Mouse (Mus musculus) gastrocnemius, adult 2 months (tissue): Measurements from ENCODE around the gene Samm50. TPM values are rescaled to one million over a fixed set of nuclear protein-coding genes. Genes with fewer than 3 reads are reported as not detected.
A peak's percentile ranks its signal among the peaks of the same experiment; 100 is the strongest.
"Not testable (repeated sequence)": the region's sequence is repeated elsewhere in the genome, so short reads cannot be mapped to it uniquely, and the experiment has no call there.

Source experiments
- DNase-seq: peaks from one replicate; pipeline ENCODE4 v3.0.0; 2022
- H3K27ac ChIP-seq: fragments of 200-600 bp; 2 replicates; pipeline ENCODE4 v1.8.1; 2022; ENCODE audit warnings: mild to moderate bottlenecking
- H3K4me3 ChIP-seq: fragments of 200-600 bp; 2 replicates; pipeline ENCODE4 v1.8.1; 2022; ENCODE audit warnings: mild to moderate bottlenecking, moderate library complexity
- CTCF ChIP-seq: fragments of 200-600 bp; IDR thresholded peaks from 2 replicates; pipeline ENCODE4 v1.8.1; 2022; ENCODE audit warnings: antibody characterized with exemption, mild to moderate bottlenecking, moderate library complexity
- intact Hi-C: fragments of 180-260 bp; cut with DNase I; formaldehyde crosslinking; loops from one replicate; pipeline ENCODE4 v1.15.1; 2025
- long read RNA-seq, 2 experiments: library from polyadenylated mRNA; stranded (forward); transcript quantifications; one replicate each; pipeline ENCODE4 v2.0.0; 2021
- total RNA-seq, 2 experiments: library from RNA; stranded (reverse); gene quantifications; 2 replicates each; pipeline ENCODE4 v1.2.3; 2021

Gene Samm50
- total RNA-seq = 100 to 1,000 TPM; 154 to 224 TPM
- long read RNA-seq, experiment 1, full-length matches to known transcripts = 50 of 92 reads
- long read RNA-seq, experiment 1, partial matches to known transcripts = 41 of 92 reads
- long read RNA-seq, experiment 1, other reads (novel, unspliced or antisense) = 1 of 92 reads
- long read RNA-seq, experiment 2, full-length matches to known transcripts = 63 of 115 reads
- long read RNA-seq, experiment 2, partial matches to known transcripts = 51 of 115 reads
- long read RNA-seq, experiment 2, other reads (novel, unspliced or antisense) = 1 of 115 reads

GRCm38 (mm10) chr15:84192058-84192791 is at the start of gene Samm50:
TSS of gene Samm50 (plus strand) at chr15:84192241.
- Histone ChIP-seq H3K4me3 (peak within 1 kb of the TSS; percentile 99), H3K27ac (peak within 1 kb of the TSS; percentile 97)
- TF ChIP-seq CTCF = no peak; the same call in 1 of the 2 replicates
- intact Hi-C loops = loop anchor here (10.0 kb wide), 1 partner anchor 793 kb away; the partner anchor contains the start of gene 5031439G07Rik
- peak; percentile 94 for DNase-seq

DNA sequence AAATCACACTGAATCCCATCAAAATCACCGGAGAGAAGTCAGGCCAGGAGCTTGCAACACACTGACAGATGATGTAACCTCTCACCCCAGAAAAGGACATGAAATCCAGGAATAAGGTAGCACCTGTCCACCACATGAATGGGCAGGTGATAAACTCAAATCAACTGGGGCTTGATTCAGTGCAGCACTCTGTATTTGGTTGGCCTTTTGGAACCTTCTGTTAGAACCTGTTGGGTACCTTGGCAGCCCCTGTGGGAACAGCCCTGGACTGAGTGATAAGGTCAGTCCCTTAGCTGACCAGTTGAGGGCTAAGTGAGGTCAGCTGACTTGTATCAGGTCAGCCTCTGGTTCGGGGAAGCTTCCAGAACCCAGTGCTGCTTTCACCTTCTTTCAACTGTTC is 35.9 kb upstream of the Samm50 start:
- TF ChIP-seq CTCF = no peak
- intact Hi-C loops = no loop called here
- Histone ChIP-seq H3K27ac (no peak overlapping the region), H3K4me3 (no peak overlapping the region)
- no peak for DNase-seq

DNA sequence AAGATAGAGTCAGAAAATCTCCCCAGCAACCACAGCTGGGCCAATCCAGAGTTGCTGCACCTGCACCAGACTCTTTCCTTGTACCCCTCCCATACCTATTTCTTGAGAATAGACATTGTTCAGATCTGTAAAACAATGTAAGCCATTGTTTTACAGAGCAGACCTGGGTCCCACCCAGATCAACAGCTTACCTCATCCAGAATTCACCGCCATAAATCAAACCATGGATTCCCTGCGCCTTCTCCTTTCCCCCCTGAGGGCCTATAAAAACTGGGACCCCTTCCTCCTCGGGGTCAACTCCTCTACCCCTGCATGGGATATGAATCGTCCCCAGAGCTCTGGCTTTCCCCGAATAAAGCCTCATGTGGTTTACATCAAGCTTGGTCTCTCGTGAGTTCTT is 34.5 kb upstream of the Samm50 start:
- H3K27ac ChIP-seq, intact Hi-C loops, DNase-seq, H3K4me3 ChIP-seq: not testable (repeated sequence)

- intact Hi-C loops = no loop called here
- H3K4me3 ChIP-seq = no peak overlapping the region
- DNase-seq = no peak
- no peak for TF ChIP-seq CTCF
- no peak overlapping the region for H3K27ac ChIP-seq
Observed at GRCm38 (mm10) chr15:84161871-84162270, 30.2 kb upstream of the Samm50 start.

DNA sequence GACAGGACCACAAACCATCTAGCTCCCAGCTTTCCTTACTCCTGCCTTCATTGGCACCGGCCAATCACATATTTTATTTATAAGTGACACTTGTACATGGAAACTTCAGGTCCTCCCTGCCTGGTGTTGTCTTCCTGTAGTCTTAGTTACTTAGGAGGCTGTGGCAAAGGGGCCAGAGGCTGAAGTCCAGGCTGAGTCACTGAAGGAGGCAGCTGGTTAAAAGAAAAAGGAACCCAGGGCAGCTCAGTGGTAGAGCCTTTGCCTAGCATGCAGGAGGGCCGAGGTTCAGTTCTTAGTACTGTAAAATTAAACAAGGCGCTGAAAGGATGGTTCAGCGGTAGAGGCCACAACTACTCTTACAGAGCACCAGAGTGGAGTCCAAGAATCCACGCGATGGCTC is 25.2 kb upstream of the Samm50 start:
- intact Hi-C loops = loop anchor here (1.0 to 2.0 kb wide), 2 partner anchors 47 to 94 kb away; no protein-coding TSS in a partner anchor
- TF ChIP-seq CTCF = no peak
- no peak for DNase-seq

GRCm38 (mm10) chr15:84167600-84167999 is 24.4 kb upstream of the Samm50 start, which contains the start of gene Pnpla3:
TSS of gene Pnpla3 (plus strand) at chr15:84167837.
- DNase-seq = peak; percentile 98
- Histone ChIP-seq H3K27ac (peak within 1 kb of the TSS; percentile 89), H3K4me3 (peak within 1 kb of the TSS; percentile 79)
- intact Hi-C loops = loop anchor here (1.0 to 2.0 kb wide), 2 partner anchors 47 to 95 kb away; no protein-coding TSS in a partner anchor
- TF ChIP-seq CTCF = peak; percentile 64

More for the DNA sequence above, 25.2 kb upstream of the Samm50 start:
- Histone ChIP-seq H3K4me3 (no peak overlapping the region), H3K27ac (no peak overlapping the region)

GRCm38 (mm10) chr15:84168170-84169161 is 23.6 kb upstream of the Samm50 start:
- peak overlapping the region; percentile 79 for H3K4me3 ChIP-seq
- H3K27ac ChIP-seq = peak overlapping the region; percentile 89
- peak; percentile 71 for DNase-seq
- no peak for TF ChIP-seq CTCF
- intact Hi-C loops = loop anchor here (2.0 kb wide), 1 partner anchor 36 kb away; no protein-coding TSS in a partner anchor

DNA sequence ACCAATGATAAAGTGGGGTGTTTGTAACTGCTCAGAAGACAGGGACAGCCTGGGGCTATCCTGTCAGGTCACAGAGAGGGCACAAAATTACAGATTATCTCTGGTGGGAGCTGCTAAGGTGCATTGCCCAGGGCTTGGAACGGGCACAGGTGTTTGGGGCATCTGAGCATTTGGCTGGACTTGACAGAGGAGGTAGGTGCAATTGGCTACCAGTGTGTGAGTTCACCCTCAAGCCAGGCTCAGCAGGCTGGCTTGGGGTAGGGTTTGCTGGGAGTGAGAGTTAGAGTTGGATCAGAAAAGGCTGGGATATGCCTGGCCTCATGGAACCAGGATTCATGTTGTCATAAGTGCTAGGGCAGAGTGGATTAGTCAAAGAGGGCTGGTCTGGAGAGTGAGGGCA is 22.5 kb upstream of the Samm50 start:
- no peak for TF ChIP-seq CTCF
- H3K4me3 ChIP-seq = peak overlapping the region; percentile 79
- peak overlapping the region; percentile 89; the same call in 1 of the 2 replicates for H3K27ac ChIP-seq
- peak; percentile 7 for DNase-seq
- intact Hi-C loops = loop anchor here (2.0 kb wide), 1 partner anchor 37 kb away; no protein-coding TSS in a partner anchor

DNA sequence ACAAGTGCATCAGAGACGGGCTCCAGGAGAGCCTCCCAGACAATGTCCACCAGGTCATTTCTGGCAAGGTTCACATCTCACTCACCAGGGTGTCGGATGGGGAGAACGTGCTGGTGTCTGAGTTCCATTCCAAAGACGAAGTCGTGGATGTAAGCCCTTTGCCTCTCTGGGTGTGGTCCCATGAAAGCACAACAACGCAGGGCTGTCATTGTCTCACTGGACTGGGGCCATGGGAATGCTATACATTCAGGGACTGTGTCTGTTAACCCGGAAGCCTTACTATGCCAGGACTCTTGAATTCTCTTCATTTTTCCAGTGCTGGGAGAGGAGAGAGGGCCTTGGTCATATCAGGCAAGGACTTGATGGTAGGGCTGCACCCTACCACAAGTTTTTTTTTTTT is 20.9 kb upstream of the Samm50 start:
- H3K27ac ChIP-seq = no peak overlapping the region
- intact Hi-C loops = no loop called here
- no peak for DNase-seq
- no peak overlapping the region for H3K4me3 ChIP-seq
- no peak for TF ChIP-seq CTCF

DNA sequence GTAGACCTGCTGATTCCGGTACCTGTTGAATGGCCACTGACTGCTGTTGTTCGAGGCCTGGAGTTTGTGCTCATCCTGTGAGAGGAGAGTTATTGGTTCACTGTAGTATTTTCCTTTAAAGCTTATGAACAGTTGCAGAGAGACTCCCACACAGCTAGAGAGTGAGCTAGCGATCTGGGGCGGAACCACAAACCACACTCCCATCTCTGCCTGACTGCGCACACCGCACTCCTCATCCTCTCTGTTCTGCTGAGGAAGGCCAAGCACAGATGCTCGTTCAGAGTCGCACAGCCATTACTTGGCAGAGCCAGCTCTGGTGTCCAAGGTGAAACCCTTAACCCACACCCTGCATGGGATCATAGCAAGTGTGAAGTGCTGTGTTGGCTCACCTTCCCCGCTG is 13.3 kb upstream of the Samm50 start:
- TF ChIP-seq CTCF = no peak
- H3K27ac ChIP-seq = no peak overlapping the region
- intact Hi-C loops = no loop called here
- peak; percentile 6 for DNase-seq
- H3K4me3 ChIP-seq = no peak overlapping the region

DNA sequence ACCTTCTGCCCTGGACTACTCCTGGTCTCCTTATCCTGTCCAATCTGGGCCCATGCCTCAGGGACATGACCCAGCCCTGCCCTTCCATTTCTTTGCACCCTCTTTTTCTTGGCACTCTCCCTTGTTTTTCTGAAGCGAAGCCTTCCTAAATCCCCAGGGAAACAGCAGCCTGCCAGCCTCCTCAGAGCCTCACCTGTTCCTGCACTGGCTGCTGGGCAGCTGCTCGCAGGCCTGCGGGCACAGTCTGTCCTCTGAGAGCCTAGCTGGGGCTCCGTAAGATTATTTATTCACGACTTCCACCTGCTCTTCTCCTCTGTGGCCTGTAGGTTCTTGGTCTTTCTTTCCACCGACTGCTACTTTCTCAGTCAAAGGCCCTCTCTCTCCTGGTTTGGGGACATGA is 10.0 kb upstream of the Samm50 start:
- DNase-seq = peak; percentile 63
- TF ChIP-seq CTCF = no peak
- Histone ChIP-seq H3K27ac (peak overlapping the region; percentile 81), H3K4me3 (no peak overlapping the region)
- intact Hi-C loops = no loop called here

- TF ChIP-seq CTCF = no peak
- peak; percentile 34 for DNase-seq
- H3K4me3 ChIP-seq = no peak overlapping the region
- intact Hi-C loops = no loop called here
- H3K27ac ChIP-seq = peak overlapping the region; percentile 28
Observed at GRCm38 (mm10) chr15:84183967-84184366, 8.1 kb upstream of the Samm50 start.
